In the genomic region with DNA sequence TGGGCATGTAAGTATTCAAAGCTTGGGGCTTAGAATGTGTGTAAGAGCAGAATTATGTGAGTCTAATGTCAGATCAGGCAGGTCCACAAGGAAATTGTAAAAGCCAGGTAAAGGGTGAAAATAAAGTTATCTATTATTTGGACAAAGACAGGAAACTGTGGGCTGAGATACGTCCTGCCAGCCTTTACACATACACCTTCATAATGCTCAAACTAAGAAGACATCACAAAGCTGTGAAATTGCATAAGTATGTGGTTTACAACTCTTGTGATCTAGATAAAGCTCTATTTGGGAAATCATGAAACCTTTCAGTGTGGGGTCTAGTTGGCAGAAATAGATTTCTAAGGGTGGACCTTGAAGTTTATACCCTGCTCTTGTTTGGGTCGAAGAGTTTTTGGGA, we compare ENCODE assay signal across 24 mouse cellular contexts.
"Had no signal": no experiment of that assay in that cellular context is flagged by ENCODE, and none has a peak within 500 bp of the region (broad histone marks: within the 10 kb centered on the region; RNA-seq: fewer than 3 reads in every experiment).

No protein-coding gene starts in this region.

- H3K36me3 ChIP-seq: heart, embryonic 10.5 days; heart, embryonic 12.5 days; hindbrain, embryonic 10.5 days; hindbrain, embryonic 12.5 days; intestine, embryonic 15.5 days; limb, embryonic 13.5 days; limb, embryonic 15.5 days; liver, embryonic 12.5 days had no signal

- ATAC-seq: hindbrain, embryonic 16.5 days; intestine, embryonic 15.5 days; intestine, postnatal 0 days; liver, embryonic 12.5 days had no signal

- H3K4me3 ChIP-seq: gastrocnemius, adult 2 months; heart, embryonic 10.5 days; heart, embryonic 12.5 days; hindbrain, embryonic 10.5 days; hindbrain, embryonic 12.5 days; intestine, embryonic 15.5 days; limb, embryonic 13.5 days; limb, embryonic 15.5 days; liver, embryonic 12.5 days had no signal

- H3K4me1 ChIP-seq: heart, embryonic 10.5 days; heart, embryonic 12.5 days; hindbrain, embryonic 10.5 days; hindbrain, embryonic 12.5 days; intestine, embryonic 15.5 days; limb, embryonic 13.5 days; limb, embryonic 15.5 days; liver, embryonic 12.5 days had no signal

- H3K9ac ChIP-seq: heart, embryonic 12.5 days; hindbrain, embryonic 12.5 days; hindbrain, embryonic 14.5 days; intestine, embryonic 15.5 days; limb, embryonic 13.5 days; limb, embryonic 15.5 days; liver, embryonic 12.5 days; liver, embryonic 14.5 days had no signal

- DNase-seq: gastrocnemius, adult 2 months; gastrocnemius, postnatal 10 days; gastrocnemius, postnatal 25 days; heart, postnatal 10 days; heart, postnatal 4 days; kidney, adult 18-20 months; kidney, adult 8-10 months; kidney, postnatal 14 days; kidney, postnatal 36 days; layer of hippocampus, adult 9-11 months; layer of hippocampus, postnatal 36 days; left cerebral cortex, postnatal 4 days had no signal

- H3K27me3 ChIP-seq: heart, embryonic 12.5 days; hindbrain, embryonic 12.5 days; intestine, embryonic 15.5 days; limb, embryonic 13.5 days; limb, embryonic 15.5 days; liver, embryonic 12.5 days had no signal

- H3K27ac ChIP-seq: gastrocnemius, adult 2 months; heart, embryonic 10.5 days; hindbrain, embryonic 10.5 days; hindbrain, embryonic 12.5 days; hindbrain, embryonic 14.5 days; intestine, embryonic 15.5 days; limb, embryonic 13.5 days; limb, embryonic 15.5 days; liver, embryonic 12.5 days; liver, embryonic 14.5 days had no signal
